Mouse (Mus musculus) kidney, postnatal 4 days (tissue): ENCODE results near the gene Shank1.

ENCODE experiments used
- DNase-seq, 2 experiments: peaks; one replicate each; pipeline ENCODE4 v3.0.0; 2021; ENCODE audit warnings: mixed read lengths in 2 of 2

Gene Shank1

GRCm38 (mm10) chr7:44341119-44341518 lies 31.1 kb downstream of the Shank1 start:
- no peak for DNase-seq

GRCm38 (mm10) chr7:44341714-44342113 lies 31.7 kb downstream of the Shank1 start:
- no peak for DNase-seq

GRCm38 (mm10) chr7:44343459-44344015 lies 33.5 kb downstream of the Shank1 start:
- DNase-seq: peak; percentile 28 to 59

DNA sequence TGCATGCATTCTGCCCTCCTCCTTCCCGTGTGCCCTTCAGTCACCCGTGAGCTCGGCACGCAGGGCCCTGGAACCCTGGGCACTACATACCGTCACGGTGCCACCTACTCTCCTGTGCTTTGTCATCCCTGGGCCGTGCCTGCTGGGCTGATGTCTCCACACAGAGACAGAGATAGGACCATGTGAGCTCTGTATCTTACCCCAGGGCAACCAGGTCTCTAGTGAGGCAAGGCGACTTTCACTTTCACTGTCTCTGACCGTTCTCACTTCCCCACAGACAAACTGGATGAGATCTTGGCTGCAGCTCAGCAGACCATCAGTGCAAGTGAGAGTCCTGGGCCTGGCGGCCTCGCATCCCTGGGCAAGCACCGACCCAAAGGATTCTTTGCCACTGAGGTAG lies 34.6 kb downstream of the Shank1 start:
- DNase-seq: no peak

- DNase-seq: peak; percentile 27 to 50
Observed at GRCm38 (mm10) chr7:44349043-44349442, 39.0 kb downstream of the Shank1 start.

GRCm38 (mm10) chr7:44350957-44351711 lies 41.1 kb downstream of the Shank1 start:
- DNase-seq: peak; percentile 86 to 89

- DNase-seq: peak; percentile 10 to 15
Observed at GRCm38 (mm10) chr7:44351881-44352749, 42.1 kb downstream of the Shank1 start.

GRCm38 (mm10) chr7:44352750-44353600 lies 42.9 kb downstream of the Shank1 start:
- DNase-seq: peak; percentile 12 to 18

GRCm38 (mm10) chr7:44353601-44354340 lies 43.7 kb downstream of the Shank1 start:
- DNase-seq: peak; percentile 67 to 74

GRCm38 (mm10) chr7:44355411-44355810 lies 45.4 kb downstream of the Shank1 start:
- no peak for DNase-seq

GRCm38 (mm10) chr7:44356590-44357481 lies 46.8 kb downstream of the Shank1 start:
- peak; percentile 26 to 48 for DNase-seq

DNA sequence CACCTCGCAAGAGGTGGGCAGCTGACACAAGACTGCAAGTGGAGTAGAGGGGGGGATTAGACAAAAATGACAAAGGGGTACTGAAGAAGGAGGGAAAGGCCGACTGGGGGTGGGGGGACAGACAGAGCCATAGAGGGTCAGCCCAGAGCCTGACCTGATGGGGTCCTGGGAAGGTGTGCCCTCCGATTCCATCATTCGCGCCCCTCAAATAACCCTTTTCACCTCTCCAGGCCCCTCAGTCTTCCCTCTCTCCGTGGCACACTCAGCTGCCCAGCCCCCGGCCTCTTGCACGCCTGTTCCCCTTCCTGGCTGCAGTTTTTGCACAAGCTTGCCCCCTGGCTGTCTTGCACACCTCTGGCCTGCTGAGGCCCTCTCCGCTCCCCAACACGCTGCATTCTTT lies 47.5 kb downstream of the Shank1 start:
- peak in 1 of 2 experiments; percentile 19 for DNase-seq

DNA sequence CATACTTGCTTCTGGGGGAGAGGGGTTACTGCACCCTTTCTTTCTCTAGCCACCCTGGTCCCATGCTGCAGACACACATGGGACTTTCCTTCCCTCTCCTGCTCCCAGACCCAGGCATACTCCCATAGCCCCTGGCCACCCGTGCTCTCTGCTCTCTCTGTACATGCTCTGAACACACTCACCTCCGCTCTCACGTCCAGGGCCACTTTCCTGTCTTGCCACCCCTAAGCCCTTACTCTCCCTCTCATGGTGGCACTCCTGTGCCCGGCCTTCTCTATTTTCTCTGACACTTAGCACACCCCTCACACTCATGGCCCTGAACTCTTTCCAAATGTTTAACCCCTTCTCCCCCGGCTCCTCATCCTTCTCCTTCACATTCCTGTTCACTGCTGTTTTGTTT lies 48.0 kb downstream of the Shank1 start:
- DNase-seq: no peak

DNA sequence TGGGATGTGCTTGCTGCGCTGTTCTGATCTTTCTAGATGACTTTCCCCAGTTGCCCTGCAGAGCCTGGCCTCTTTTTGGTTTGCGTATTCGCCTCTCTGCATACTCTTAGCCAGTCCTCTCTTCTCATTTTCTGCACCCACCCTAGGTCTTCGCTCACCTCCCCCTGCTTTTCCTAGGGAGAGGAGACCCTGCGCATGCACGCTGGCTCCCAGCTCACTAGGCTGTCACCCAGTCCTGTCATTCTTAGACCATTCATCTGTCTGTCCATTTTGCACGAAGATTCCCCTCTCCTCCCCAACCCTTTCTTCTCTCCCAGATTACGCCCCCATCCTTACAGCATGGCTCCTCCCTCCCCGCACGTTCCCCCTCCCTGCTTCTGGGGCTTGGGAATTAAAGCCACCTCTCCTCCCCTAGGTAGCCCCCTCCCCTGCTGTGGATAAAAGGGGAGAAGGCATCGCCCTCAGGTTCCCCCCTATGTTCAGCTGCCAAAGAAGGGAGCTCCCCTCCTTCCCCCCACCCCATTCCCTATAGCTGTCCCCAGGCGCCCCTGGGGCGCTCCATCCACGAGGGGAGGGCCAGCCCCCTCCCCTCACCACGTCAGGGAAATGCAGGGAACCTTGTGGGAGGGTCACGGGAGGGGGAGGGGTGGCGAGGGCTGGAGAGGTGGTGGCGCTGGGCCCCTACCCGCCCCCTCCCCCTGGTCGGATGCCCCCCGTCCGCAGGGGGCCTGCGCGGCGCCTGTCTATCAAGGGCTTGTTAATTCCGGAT lies 49.0 kb downstream of the Shank1 start:
- peak; percentile 24 to 43 for DNase-seq

DNA sequence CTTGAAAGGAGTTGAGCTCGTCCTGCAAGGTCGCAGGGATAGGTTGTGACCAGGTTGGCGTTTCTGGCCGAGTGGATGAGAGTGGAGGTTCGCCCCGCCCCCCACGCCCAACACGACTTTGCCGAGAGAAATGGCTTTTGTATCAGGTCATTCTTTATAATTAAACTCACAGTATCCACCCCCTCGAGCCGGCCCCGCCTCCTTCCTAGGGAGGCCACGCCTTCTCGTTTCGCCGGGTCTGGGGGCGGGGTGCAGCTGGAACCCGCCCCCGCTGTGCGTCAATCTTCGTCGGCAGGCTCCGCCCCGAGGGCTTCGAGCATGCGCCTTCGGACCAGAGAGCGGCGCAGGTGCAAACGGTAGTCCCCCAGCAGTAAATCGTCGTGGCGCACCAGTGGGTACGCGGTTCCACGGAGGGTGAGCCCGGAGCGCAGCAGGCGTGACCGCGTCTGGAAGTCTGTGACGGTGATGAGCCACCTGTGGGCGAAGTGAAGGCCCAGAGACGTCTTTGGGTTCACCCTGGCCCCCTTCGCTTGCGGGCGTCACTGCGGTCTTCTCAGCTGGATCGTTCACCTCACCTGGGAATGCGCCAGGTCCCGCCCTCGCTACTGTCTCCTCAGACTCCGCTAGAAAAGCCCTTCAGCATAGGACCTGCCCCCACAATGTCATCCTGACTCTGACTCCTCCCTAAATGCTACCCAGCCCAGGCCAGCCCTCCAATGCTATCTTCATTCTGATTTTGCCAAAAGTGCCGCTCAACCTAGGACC lies 50.0 kb downstream of the Shank1 start:
- peak; percentile 95 to 96 for DNase-seq

DNA sequence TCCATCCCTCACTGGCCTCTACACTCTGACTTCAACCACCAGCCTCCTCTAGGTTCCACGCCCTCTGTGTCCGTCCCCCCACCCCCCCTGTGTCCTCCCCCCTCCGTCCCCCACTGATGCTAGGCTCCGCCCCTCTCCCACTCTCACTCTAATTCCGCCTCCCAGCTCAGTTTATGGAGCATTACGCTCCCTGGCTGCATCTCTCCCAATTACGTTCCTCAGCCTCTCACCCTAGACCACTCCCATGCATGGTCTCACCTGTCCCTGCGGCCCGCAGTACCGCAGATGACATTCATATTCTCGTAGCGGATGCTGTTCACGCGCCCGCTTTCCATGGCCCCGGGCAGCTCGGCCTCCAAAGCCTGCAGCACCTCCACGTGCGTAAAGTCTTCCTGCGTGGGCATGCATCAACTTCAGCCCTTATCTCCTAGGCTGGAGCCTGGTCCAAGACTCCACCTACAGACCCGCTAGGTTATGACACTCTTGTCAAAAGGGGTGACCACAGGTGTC lies 50.8 kb downstream of the Shank1 start:
- peak in 1 of 2 experiments; percentile 41 for DNase-seq

GRCm38 (mm10) chr7:44372678-44373077 lies 62.6 kb downstream of the Shank1 start:
- DNase-seq: no peak

DNA sequence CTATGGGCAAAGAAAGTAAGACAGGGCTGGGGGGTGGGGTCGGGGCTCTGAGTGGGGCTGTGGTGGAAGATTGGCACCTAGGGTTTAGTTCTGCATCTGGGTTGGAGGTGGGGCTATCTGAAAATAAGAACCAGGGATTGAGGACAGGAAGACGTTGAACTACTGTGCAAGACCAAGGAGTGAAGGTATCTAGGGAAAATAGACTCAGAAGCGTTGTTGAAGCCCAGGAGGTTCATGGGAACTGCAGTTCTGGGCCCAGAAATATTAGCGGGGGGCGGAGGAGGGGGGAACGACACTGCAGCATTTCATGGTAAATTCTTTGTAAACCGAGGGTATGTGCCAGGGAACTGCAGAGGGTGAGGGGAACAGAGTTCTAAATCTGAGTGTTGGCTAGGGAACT lies 63.4 kb downstream of the Shank1 start:
- DNase-seq: no peak
